Comparison of ENCODE assay signal across 9 mouse cellular contexts in the genomic region with DNA sequence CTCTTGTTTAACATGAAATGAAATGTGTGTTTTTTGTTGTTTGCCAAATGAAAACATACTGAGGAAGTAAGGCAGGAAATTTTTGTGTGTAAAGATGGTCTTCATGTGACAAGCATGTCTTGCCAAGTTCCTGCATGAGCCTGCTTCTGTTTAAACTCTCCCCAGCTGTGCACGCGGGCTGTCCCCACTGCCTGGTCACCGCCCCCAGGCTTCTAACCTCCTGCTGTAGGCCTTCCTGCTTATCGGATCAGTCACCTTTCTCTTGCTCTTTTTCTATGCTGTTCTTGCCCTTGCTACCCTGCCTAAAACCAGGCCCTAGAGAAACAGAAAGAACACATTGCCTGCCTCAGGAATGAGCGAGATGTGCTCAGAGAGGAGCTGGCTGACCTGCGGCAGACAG. TPM values are rescaled to one million over a fixed set of nuclear protein-coding genes. Genes with fewer than 3 reads are reported as not detected.
DNase-seq lines count a peak whose midpoint lies in the region; ATAC-seq and TF ChIP-seq lines count a peak whose summit lies in the region.
"Had no signal": no experiment of that assay in that cellular context is flagged by ENCODE, and none has a peak within 500 bp of the region (broad histone marks: within the 10 kb centered on the region; RNA-seq: fewer than 3 reads in every experiment).

No protein-coding gene starts in this region.

- no peak overlapping the region for H3K4me3 ChIP-seq in liver, embryonic 12.5 days
- no peak overlapping the region for H3K4me3 ChIP-seq in stomach, postnatal 0 days (ENCODE audit: low read depth, low read length)
- H3K4me3 ChIP-seq in hindbrain, embryonic 11.5 days (ENCODE audit: low read depth, low read length), result no peak overlapping the region
- H3K4me3 ChIP-seq: embryonic facial prominence, embryonic 13.5 days; limb, embryonic 10.5 days had no signal

- DNase-seq in thymus, postnatal 4 days, result peak; percentile 13
- DNase-seq in thymus, postnatal 10 days (ENCODE audit: low spot score in 2 of 2), result no peak
- peak; percentile 12 to 20 for DNase-seq in heart, adult 9 months (ENCODE audit: low spot score in 2 of 2)
- no peak for DNase-seq in stomach, postnatal 0 days (ENCODE audit: low spot score)
- no peak for DNase-seq in hindbrain, embryonic 11.5 days (ENCODE audit: low spot score)
- DNase-seq in embryo, embryonic 9.5 days (ENCODE audit: extremely low spot score), result no peak

- H3K9ac ChIP-seq in liver, embryonic 12.5 days, result no peak overlapping the region
- H3K9ac ChIP-seq in stomach, postnatal 0 days (ENCODE audit: low read length), result no peak overlapping the region
- no peak overlapping the region for H3K9ac ChIP-seq in hindbrain, embryonic 11.5 days (ENCODE audit: low read depth, low read length)
- H3K9ac ChIP-seq: embryonic facial prominence, embryonic 13.5 days had no signal

- ATAC-seq in liver, embryonic 12.5 days, result peak; percentile 55
- no peak for ATAC-seq in stomach, postnatal 0 days (ENCODE audit: low FRiP score, low TSS enrichment)
- no peak for ATAC-seq in hindbrain, embryonic 11.5 days (ENCODE audit: low FRiP score)

- H3K4me1 ChIP-seq in liver, embryonic 12.5 days, result peaks cover 11% of the 10 kb centered on the region; the same call in 1 of the 2 replicates
- H3K4me1 ChIP-seq in stomach, postnatal 0 days (replicated peaks; ENCODE audit: control insufficient read depth, insufficient read depth), result no peaks in the 10 kb centered on the region
- no peaks in the 10 kb centered on the region for H3K4me1 ChIP-seq in hindbrain, embryonic 11.5 days (replicated peaks; ENCODE audit: control insufficient read depth, insufficient read depth, low read length)

- H3K27me3 ChIP-seq in liver, embryonic 12.5 days (replicated peaks), result no peaks in the 10 kb centered on the region
- H3K27me3 ChIP-seq in stomach, postnatal 0 days (ENCODE audit: control insufficient read depth, insufficient read depth, low read length), result no peaks in the 10 kb centered on the region
- no peaks in the 10 kb centered on the region for H3K27me3 ChIP-seq in hindbrain, embryonic 11.5 days (ENCODE audit: control insufficient read depth, insufficient read depth, low read length)
- H3K27me3 ChIP-seq: embryonic facial prominence, embryonic 13.5 days had no signal

- H3K36me3 ChIP-seq in liver, embryonic 12.5 days, result peaks cover 27% of the 10 kb centered on the region
- H3K36me3 ChIP-seq in stomach, postnatal 0 days (ENCODE audit: control insufficient read depth, insufficient read depth, low read length), result no peaks in the 10 kb centered on the region
- H3K36me3 ChIP-seq in hindbrain, embryonic 11.5 days (ENCODE audit: control insufficient read depth, insufficient read depth, low read length), result no peaks in the 10 kb centered on the region

- 58% methylated on average over 6 of the region's 6 CpGs for WGBS in liver, embryonic 12.5 days (ENCODE audit: insufficient replicate concordance)
- 44% methylated on average over 6 of the region's 6 CpGs for WGBS in stomach, postnatal 0 days
- 71% methylated on average over 6 of the region's 6 CpGs for WGBS in hindbrain, embryonic 11.5 days

- H3K27ac ChIP-seq in liver, embryonic 12.5 days, result no peak overlapping the region
- H3K27ac ChIP-seq in stomach, postnatal 0 days (replicated peaks), result no peak overlapping the region; the same call in 1 of the 2 replicates
- H3K27ac ChIP-seq in hindbrain, embryonic 11.5 days (ENCODE audit: low read depth, low read length), result no peak overlapping the region
- H3K27ac ChIP-seq: embryonic facial prominence, embryonic 13.5 days; limb, embryonic 10.5 days had no signal

- TF ChIP-seq EP300 in stomach, postnatal 0 days (optimal IDR thresholded peaks at IDR 0.05), result no peak

- TF ChIP-seq CTCF in stomach, postnatal 0 days (IDR thresholded peaks at IDR 0.05; ENCODE audit: low read depth), result 0 out of 2 replicates have a peak, but pooled peaks have one; percentile 5

- H3K4me2 ChIP-seq in liver, embryonic 12.5 days, result no peak overlapping the region
- H3K4me2 ChIP-seq in stomach, postnatal 0 days (replicated peaks; ENCODE audit: low read depth), result no peak overlapping the region
- no peak overlapping the region for H3K4me2 ChIP-seq in hindbrain, embryonic 11.5 days (replicated peaks; ENCODE audit: low read depth, low read length)
- H3K4me2 ChIP-seq: embryonic facial prominence, embryonic 13.5 days had no signal

- H3K9me3 ChIP-seq in liver, embryonic 12.5 days (replicated peaks), result no peaks in the 10 kb centered on the region
- H3K9me3 ChIP-seq in stomach, postnatal 0 days (ENCODE audit: control insufficient read depth, low read length), result no peaks in the 10 kb centered on the region
- H3K9me3 ChIP-seq in hindbrain, embryonic 11.5 days (ENCODE audit: control insufficient read depth, low read length), result no peaks in the 10 kb centered on the region
- H3K9me3 ChIP-seq: embryonic facial prominence, embryonic 13.5 days; limb, embryonic 10.5 days had no signal

RNA-seq across cellular contexts. Expression of gene Mlh1, which starts 58.1 kb away (rescaled TPM):
- 33.6 and 35.8 TPM in 2 replicates for polyA plus RNA-seq in liver, embryonic 12.5 days (2016; fragmentation: Nextera tagmentation; extraction: Ambion mirVana)
- 16.1 and 17.9 TPM in 2 replicates for polyA plus RNA-seq in stomach, postnatal 0 days (2015; fragmentation: Nextera tagmentation; extraction: Ambion mirVana)
- polyA plus RNA-seq in hindbrain, embryonic 11.5 days (2014; fragmentation: Nextera tagmentation; extraction: Ambion mirVana), result 38.5 and 45.5 TPM in 2 replicates

RNA-seq across cellular contexts. Expression of gene Epm2aip1, which starts 58.2 kb away (rescaled TPM):
- polyA plus RNA-seq in liver, embryonic 12.5 days (2016; fragmentation: Nextera tagmentation; extraction: Ambion mirVana), result 11.2 and 11.7 TPM in 2 replicates
- 7.7 and 8.0 TPM in 2 replicates for polyA plus RNA-seq in stomach, postnatal 0 days (2015; fragmentation: Nextera tagmentation; extraction: Ambion mirVana)
- polyA plus RNA-seq in hindbrain, embryonic 11.5 days (2014; fragmentation: Nextera tagmentation; extraction: Ambion mirVana), result 36.3 and 43.5 TPM in 2 replicates

Comparison
In these comparisons a context has a peak if more than half of its experiments do, and no peak if none do; other contexts are left out.
1. DNase-seq: peak in thymus, postnatal 4 days (single experiment) and heart, adult 9 months (2 of 2); none in thymus, postnatal 10 days (0 of 2), stomach, postnatal 0 days (single experiment), hindbrain, embryonic 11.5 days (single experiment) and embryo, embryonic 9.5 days (single experiment).